Mouse (Mus musculus) spleen, adult 2 months (tissue): ENCODE measurements at regions not wholly inside any gene's neighbourhood (a gene's known extent, or its start where the extent isn't known, plus 50 kb on each side); places are given as distances from the start of the nearest gene placed in this dataset.

ENCODE experiments used
- DNase-seq, 2 experiments: peaks; one replicate each; pipeline versions ENCODE4 v3.0.0 to v3.0.0-alpha.2; 2012 to 2021; ENCODE audit warnings: low spot score in 2 of 2, low read depth in 1 of 2
- H3K27ac ChIP-seq: fragments of 200-500 bp; 2 replicates; pipeline ENCODE4 v1.5.1; 2012; ENCODE audit warnings: low read length, inconsistent platforms; ENCODE audit not compliant: insufficient read depth
- H3K27me3 ChIP-seq: fragments of 200-500 bp; 2 replicates; pipeline ENCODE4 v1.6.1; 2012; ENCODE audit warnings: mild to moderate bottlenecking, moderate library complexity, low read length, inconsistent platforms; ENCODE audit not compliant: control insufficient read depth, insufficient read depth
- H3K36me3 ChIP-seq: fragments of 200-500 bp; 2 replicates; pipeline ENCODE4 v1.6.1; 2012; ENCODE audit warnings: mild to moderate bottlenecking, low read length, inconsistent platforms; ENCODE audit not compliant: control insufficient read depth, insufficient read depth
- H3K4me1 ChIP-seq: fragments of 200-500 bp; 2 replicates; pipeline ENCODE4 v1.6.1; 2011; ENCODE audit warnings: inconsistent platforms; ENCODE audit not compliant: control insufficient read depth, insufficient read depth, insufficient read length
- H3K4me3 ChIP-seq: fragments of 200-500 bp; 2 replicates; pipeline ENCODE4 v1.5.1; 2011; ENCODE audit warnings: mild to moderate bottlenecking, inconsistent platforms; ENCODE audit not compliant: insufficient read depth, insufficient read length; ENCODE audit errors: extremely low read depth
- CTCF ChIP-seq: fragments of 200-500 bp; IDR thresholded peaks from 2 replicates; pipeline ENCODE4 v1.5.1; 2011; ENCODE audit warnings: mild to moderate bottlenecking, inconsistent platforms; ENCODE audit not compliant: insufficient read depth, insufficient read length, insufficient replicate concordance; ENCODE audit errors: extremely low read depth
- POLR2A ChIP-seq: fragments of 200-500 bp; IDR thresholded peaks from 2 replicates; pipeline ENCODE4 v1.6.1; 2011; ENCODE audit warnings: low read depth, low read length, inconsistent platforms
- WGBS: fragments of 180-500 bp; shearing (Covaris S2); methylation state at CpG from one replicate; pipeline ENCODE4 v1.1.7; 2018; 5-methylcytosine and 5-hydroxymethylcytosine counted together

GRCm38 (mm10) chr7:125112820-125113273 lies 331.6 kb upstream of the Kdm8 start:
- 83% methylated on average over 9 of the region's 9 CpGs for WGBS
- TF ChIP-seq POLR2A (no peak), CTCF (no peak)
- Histone ChIP-seq H3K4me3 (no peak overlapping the region), H3K27me3 (no peaks in the 10 kb centered on the region), H3K4me1 (no peaks in the 10 kb centered on the region), H3K27ac (no peak overlapping the region), H3K36me3 (no peaks in the 10 kb centered on the region)
- DNase-seq: no peak

GRCm38 (mm10) chr7:125115322-125115996 lies 329.0 kb upstream of the Kdm8 start:
- WGBS: 78% methylated on average over 8 of the region's 8 CpGs
- DNase-seq: no peak
- H3K36me3 ChIP-seq: no peaks in the 10 kb centered on the region
- H3K27me3 ChIP-seq: no peaks in the 10 kb centered on the region
- TF ChIP-seq CTCF: no peak
- no peak for TF ChIP-seq POLR2A
- no peak overlapping the region for H3K4me3 ChIP-seq
- H3K27ac ChIP-seq: no peak overlapping the region
- no peaks in the 10 kb centered on the region for H3K4me1 ChIP-seq

GRCm38 (mm10) chr7:125117173-125117572 lies 327.3 kb upstream of the Kdm8 start:
- no peaks in the 10 kb centered on the region for H3K4me1 ChIP-seq
- WGBS: 82% methylated on average over 8 of the region's 8 CpGs
- no peak for DNase-seq
- no peak for TF ChIP-seq POLR2A
- TF ChIP-seq CTCF: no peak
- no peak overlapping the region for H3K27ac ChIP-seq
- H3K27me3 ChIP-seq: no peaks in the 10 kb centered on the region
- H3K4me3 ChIP-seq: no peak overlapping the region
- no peaks in the 10 kb centered on the region for H3K36me3 ChIP-seq

- no peaks in the 10 kb centered on the region for H3K36me3 ChIP-seq
- 38% methylated on average over 1 of the region's 1 CpGs for WGBS
- no peaks in the 10 kb centered on the region for H3K4me1 ChIP-seq
- TF ChIP-seq CTCF (no peak), POLR2A (no peak)
- H3K4me3 ChIP-seq: no peak overlapping the region
- no peak overlapping the region for H3K27ac ChIP-seq
- H3K27me3 ChIP-seq: no peaks in the 10 kb centered on the region
- no peak for DNase-seq
Measured at GRCm38 (mm10) chr7:125129187-125129586, 315.3 kb upstream of the Kdm8 start.

- 60% methylated on average over 1 of the region's 1 CpGs for WGBS
- H3K27ac ChIP-seq: no peak overlapping the region
- no peak overlapping the region for H3K4me3 ChIP-seq
- H3K4me1 ChIP-seq: no peaks in the 10 kb centered on the region
- no peaks in the 10 kb centered on the region for H3K27me3 ChIP-seq
- H3K36me3 ChIP-seq: no peaks in the 10 kb centered on the region
- DNase-seq: no peak
- TF ChIP-seq CTCF (no peak), POLR2A (no peak)
Measured at GRCm38 (mm10) chr7:125131968-125132367, 312.5 kb upstream of the Kdm8 start.

- WGBS: 6% methylated on average over 3 of the region's 3 CpGs
Measured at GRCm38 (mm10) chr7:125138607-125139006, 305.9 kb upstream of the Kdm8 start.

GRCm38 (mm10) chr7:125139196-125139595 lies 305.3 kb upstream of the Kdm8 start:
- H3K36me3 ChIP-seq: no peaks in the 10 kb centered on the region
- H3K4me3 ChIP-seq: no peak overlapping the region
- DNase-seq: no peak
- H3K27ac ChIP-seq: no peak overlapping the region
- no peaks in the 10 kb centered on the region for H3K27me3 ChIP-seq
- WGBS: 13% methylated on average over 2 of the region's 2 CpGs
- TF ChIP-seq POLR2A (no peak), CTCF (no peak)
- H3K4me1 ChIP-seq: no peaks in the 10 kb centered on the region

More at GRCm38 (mm10) chr7:125138607-125139006, 305.9 kb upstream of the Kdm8 start:
- Histone ChIP-seq H3K27me3 (no peaks in the 10 kb centered on the region), H3K4me3 (no peak overlapping the region), H3K4me1 (no peaks in the 10 kb centered on the region), H3K27ac (no peak overlapping the region), H3K36me3 (no peaks in the 10 kb centered on the region)
- TF ChIP-seq POLR2A: no peak
- no peak for TF ChIP-seq CTCF
- no peak for DNase-seq
